Mouse (Mus musculus): ENCODE data around the gene Akr1b7.
"Not testable (repeated sequence)": the region's sequence is repeated elsewhere in the genome, so short reads cannot be mapped to it uniquely, and the experiment has no call there.

The Akr1b7 gene

DNA sequence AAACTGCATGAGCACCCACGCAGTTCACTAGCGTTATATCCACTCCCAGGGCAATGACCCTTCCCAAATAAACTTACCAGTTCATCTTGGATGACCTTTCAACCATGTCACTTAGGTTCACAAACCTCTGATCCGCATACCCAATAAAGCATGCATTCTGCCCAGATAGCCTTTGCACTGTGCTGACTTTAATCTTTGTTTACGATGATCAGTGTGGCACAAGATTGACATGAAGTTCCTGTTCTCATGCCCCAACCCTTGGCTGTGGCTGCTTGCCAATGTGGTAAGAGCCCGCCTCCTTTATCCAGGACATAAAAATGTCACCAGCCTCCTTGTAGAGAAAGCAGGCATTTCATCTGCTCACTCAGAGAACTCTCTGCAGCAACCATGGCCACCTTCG, at the start of gene Akr1b7:
Gene Akr1b7, plus strand, starts transcription at position 312 of the 400 bp plus-strand sequence.
- no peak for DNase-seq (ENCODE audit: low read depth, low spot score)

DNA sequence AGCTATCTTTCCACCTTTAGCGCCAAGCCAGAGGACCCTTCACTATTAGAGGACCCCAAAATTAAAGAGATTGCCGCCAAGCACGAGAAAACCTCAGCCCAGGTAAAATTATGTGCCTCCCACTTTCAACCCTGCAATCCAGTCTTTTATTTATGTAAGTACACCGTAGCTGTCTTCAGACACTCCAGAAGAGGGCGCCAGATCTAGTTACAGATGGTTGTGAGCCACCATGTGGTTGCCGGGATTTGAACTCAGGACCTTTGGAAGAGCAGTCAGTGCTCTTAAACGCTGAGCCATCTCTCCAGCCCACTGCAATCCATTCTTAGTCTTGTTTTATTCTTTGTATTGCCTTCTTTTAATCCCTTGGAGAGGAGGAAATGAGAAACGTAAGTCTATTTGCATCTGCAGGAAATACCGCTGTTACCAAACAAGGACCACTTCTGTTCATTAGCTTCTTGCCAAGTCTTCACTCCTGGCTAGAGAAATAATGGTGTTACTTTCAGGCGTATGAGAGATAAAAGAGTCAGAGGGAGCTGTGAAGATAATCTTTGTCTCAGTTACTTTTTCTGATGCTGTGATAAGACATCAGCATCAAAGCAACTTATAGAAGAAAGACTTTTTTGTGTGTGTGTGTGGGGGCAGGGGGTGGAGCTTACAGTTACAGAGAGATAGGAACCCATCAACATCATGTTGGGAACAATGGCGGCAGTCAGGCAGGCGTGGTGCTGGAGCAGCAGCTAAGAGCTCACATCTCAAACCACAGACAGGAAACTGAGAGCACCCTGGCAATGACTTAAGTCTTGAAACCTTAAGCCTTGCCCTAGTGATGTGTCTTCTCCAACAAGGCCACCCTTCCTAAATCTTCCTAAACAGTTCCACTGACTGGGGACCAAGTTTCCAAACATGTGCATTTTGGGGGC, 47.7 kb upstream of the Akr1b7 start:
- no peak for DNase-seq (ENCODE audit: low read depth, low spot score)

DNA sequence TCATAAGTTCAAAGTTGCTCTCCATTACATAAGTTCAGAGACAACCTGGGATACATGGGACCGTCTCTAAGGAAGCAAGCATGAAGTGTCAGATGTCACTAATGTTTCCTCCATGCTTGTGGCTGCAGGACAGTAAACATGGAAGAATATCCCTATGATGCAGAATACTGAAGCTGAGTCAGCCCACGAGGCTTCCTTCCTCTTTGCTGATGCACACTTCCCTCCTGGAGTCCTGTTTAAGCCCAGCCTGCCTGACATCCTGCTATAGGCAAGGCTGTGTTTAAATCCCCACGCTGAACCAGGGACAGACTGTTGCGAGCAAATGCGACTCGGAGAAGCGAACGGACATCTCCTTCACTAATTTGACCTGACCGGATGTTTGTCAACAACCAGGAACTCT, 44.1 kb upstream of the Akr1b7 start:
- no peak for DNase-seq (ENCODE audit: low read depth, low spot score)

DNA sequence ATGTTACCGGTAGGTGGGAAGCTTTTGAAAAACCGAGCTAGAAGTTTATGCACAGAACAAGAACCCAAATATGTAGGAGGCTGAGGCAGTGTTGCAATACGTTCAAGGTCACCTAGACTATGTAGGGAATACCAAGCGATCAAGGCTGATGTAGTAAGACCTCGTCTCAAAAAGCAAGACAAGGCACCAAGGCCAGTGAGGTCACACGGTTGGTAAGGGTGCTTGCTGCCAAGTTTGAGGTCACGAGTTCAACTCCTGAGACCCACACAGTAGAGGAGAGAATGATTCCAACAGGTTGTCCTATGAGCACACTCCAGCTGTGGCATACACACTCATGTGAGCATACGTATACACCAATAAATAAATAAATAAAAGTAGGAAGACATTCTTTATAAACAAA, 42.1 kb upstream of the Akr1b7 start:
- DNase-seq (ENCODE audit: low read depth, low spot score): no peak

DNA sequence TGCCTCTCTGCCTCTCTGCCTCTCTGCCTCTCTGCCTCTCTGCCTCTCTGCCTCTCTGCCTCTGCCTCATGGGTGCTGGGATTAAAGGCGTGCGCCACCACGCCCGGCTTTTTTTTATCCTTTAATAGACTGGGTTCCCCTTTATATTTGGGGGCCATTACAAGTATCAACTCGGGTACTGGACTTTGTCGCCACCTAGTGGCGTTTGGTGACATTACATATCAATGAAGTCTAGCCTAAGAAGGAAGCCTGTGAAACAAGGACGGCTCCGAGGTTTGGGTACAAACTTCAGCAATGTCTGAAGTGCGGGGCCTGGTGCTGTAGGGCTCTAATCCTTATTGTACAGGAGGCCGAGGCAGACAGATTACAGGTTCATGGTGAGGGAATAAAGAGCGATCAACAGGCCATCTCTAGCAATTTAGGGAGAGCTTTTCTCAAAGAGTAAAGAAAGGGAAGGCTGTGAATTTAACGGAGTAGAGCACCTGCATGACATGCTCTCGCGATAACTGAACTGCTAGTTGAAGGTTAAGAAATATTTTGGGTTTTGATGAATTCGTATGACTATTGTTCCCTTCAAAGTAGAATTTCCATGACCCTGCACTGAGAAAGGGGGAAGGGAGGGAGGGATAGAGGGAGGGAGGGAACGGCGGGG, 40.3 kb upstream of the Akr1b7 start:
- DNase-seq (ENCODE audit: low read depth, low spot score): peak; percentile 92

DNA sequence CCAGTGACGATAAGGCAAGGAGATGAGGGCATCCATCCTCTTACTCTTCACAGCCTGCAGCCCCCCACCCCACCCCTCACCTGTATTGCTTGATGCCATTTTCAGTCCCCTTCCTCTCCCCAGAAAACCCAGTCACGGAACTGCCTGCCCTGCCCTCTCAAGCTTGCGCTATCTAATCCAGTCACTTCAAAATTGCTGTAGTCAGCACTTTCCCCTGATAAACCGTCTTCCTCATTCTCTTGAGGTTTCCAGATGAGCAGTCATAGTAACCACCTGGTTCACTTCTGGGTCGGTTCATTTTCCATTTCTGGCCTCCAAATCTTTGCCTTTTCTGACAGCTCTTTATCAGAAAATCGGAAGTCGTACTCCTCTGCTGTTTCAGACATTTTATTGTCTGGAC, 38.3 kb upstream of the Akr1b7 start:
- no peak for DNase-seq (ENCODE audit: low read depth, low spot score)

DNA sequence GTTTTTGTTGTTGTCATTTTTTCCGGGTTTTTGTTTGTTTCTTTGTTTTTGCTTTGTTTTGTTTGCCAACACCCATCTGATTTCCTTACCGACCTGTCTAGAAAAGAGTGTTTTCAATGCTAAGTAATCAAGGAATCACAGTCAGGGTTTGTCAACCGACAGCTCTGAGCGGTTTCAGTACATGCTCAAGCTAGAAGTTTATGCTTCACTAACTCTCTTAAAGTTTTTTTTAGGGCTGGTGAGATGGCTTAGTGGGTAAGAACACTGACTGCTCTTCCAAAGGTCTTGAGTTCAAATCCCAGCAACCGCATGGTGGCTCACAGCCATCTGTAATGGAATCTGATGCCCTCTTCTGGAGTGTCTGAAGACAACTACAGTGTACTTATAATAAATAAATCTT, 36.2 kb upstream of the Akr1b7 start:
- DNase-seq (ENCODE audit: low read depth, low spot score): not testable (repeated sequence)

DNA sequence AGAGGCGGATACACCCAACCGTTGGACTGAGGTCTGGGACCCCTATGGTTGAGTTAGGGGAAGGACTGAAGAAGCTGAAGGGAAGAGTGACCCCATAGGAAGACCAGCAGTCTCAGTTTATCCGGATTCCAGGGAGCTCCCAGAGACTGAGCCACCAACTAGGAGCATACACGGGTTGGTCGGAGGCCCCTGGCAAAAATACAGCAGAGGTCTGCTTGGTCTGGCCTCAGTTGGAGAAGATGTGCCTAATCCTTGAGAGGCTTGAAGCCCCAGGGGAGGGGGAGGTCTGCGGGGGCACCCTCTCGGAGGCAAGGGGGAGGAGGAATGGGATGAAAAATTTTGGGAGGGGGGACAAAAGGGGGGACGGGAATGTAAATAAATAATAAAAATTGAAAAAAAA, 28.7 kb upstream of the Akr1b7 start:
- no peak for DNase-seq (ENCODE audit: low read depth, low spot score)

DNA sequence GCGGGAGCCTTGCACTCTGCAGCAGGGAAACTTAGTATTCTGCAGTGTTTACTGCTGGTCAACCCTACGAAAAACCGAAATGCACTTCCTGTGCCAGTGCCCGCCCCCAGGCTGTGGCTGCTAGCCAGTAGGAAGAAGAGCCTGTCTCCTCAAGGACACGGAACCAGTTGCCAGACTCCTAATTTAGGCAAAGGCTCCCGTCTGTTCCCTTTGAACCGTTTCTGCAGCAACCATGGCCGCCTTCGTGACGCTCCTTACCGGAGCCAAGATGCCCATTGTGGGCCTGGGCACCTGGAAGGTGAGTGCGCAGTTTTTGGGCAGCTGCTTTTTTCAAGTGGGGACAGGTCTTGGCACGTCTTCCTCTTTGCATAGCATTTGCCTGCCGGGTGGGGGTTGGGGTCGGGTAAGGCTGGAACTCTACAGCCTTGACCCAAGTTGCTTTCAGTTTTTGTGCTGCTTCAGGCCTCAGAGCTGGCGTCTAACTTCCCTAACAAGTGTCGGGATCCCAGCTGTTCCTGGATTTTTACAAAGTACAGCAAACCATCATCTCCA, 27.9 kb upstream of the Akr1b7 start, which contains the start of gene Akr1b10:
Gene Akr1b10, plus strand, starts transcription at position 109 of the 552 bp plus-strand sequence.
- peak; percentile 86 for DNase-seq (ENCODE audit: low read depth, low spot score)

DNA sequence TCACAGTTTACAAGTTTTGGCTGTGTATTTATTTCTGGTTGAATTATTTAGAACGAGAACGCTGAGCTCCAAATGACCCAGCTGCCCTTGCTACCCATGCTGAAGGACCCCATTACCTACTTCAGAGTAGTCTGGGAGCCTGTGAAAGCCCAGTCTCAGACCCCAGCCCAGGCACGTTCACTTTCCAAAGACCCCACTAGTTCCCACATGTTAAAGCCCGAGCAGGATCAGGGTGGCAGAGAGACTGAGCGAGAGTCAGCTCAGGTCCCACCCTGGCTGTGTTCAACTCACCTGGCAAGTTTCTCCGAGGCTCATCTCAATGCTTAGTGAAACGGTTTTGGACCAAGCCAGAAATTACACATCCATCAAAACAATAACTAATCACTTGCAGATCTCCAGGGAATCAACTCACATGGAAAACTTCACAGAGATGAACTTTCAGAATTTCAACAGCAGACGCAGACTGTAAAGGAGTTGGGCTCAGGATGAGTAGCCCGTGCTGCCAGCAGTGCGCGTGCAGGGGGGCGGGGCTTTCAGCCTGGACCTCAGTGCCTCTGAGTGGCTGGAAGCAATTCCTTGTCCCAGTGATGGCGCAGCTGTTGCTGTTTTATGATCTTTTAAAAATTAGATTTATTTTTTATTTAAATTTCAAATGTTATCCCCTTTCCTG, 27.3 kb upstream of the Akr1b7 start:
- DNase-seq (ENCODE audit: low read depth, low spot score): peak; percentile 54

DNA sequence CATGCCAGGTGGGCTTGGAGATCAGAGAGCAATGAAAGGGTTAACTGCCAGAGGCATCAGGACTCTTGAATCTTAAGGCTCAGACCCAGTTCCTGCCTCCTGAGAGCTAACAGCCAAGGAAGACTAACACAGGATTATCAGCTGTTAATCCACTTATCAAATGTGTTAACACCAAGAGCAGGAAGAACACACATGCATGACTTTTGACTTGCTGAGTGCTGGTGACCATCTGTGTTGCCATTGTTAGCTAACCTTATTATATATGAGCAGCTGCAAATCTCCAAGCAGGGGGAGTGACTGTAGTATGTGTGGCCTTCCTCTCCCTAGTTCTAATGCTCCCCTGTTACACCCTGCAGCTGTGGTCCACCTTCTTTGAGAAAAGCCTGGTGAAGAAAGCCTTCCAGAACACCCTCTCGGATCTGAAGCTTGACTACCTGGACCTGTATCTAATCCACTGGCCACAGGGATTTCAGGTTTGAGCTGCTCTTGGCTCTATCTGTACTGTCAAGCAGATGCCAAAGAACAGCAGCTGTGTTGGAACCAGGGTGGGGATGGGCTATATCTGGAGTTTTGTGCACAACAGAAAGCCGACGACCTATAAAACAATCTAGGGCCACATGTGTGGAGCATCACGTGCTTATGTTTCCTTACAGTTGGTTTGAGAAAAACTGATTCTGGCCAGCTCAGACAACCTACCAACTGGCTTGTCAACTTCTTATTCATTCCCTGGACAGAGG, 23.5 kb upstream of the Akr1b7 start:
- no peak for DNase-seq (ENCODE audit: low read depth, low spot score)

DNA sequence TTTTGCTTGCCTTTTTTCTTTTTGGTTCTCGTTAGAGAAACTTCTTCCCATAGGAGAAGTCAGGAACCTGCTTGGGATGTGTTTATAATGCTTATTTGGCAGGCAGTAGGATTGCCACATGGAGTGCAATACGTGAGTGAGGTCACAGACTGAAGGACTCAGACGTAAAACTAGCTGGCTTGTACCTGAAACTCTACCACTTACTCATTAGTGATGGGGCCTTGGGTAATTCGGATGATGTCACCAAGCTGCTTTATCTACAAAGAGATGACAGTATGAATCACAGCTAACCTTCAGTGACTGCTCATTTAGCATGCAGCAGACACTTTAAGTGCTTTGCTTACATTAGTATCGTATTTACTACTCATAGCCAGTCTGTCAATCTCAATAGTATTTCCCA, 16.2 kb upstream of the Akr1b7 start:
- DNase-seq (ENCODE audit: low read depth, low spot score): peak; percentile 46

DNA sequence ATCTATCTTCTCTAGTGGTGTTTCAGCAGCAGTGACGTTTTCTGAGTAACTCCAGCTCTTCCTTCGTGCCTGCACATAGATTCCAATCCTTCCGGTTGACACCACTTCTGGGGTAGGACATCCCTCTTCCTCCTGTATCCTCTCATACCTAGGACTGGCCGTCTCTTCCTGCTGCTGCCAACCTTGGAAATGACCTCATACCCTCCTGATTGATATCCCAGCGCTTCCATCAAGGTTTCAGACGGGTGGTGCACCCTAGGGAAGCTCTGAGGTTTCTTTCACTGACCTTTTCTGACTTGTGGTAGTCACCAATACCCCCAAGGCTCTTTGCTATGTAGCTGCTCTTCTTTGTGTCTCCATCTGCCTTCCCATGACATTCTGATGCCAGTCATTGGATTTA, 13.7 kb upstream of the Akr1b7 start:
- DNase-seq (ENCODE audit: low read depth, low spot score): no peak

DNA sequence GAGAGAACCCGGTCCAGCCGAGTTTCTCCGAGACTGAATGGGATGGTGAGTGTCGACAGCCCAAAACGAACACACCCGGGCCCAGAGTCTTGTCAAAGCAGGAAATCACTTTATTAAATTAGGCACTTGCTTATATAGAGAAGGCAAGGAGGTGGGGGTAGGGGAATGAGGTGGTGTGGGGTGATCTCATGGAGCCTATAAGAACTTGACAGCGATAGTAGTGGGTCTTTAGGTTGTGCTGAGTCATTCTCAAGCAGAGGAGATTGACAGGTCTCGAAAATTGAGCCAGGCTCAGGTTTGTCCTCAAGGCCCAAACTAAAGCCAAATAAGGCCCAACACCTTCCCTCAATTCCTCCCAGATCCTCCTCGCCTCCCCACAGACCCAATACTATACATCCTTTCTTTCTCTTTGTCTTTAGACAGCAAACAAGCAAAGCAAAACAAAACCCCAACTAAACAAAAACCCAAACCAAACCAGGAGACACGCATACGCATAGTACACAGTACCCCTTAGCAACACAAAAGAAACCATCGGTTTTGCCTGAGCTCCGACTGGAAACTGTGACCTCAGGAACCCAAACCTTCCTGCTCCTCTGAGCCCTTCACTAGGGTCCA, 12.4 kb upstream of the Akr1b7 start:
- DNase-seq (ENCODE audit: low read depth, low spot score): peak; percentile 17

DNA sequence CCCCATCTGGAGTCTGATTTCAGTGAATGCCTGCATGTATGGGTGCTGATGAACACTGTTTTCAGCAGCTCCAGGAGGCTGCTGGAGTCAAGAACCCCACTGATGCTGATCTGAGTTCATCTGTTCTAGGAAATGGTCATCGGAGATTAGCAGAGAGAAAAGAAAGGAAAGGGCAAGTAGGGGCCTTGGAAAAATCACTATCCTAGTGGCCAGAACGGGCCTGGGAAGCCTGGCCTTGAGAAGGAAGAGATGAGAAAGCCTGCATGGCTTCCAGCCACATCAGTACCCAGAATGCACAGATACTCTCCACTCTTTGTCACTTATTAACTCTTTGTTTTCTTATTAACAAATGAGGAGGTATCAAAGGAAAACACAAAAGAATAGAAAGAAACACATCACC, 11.4 kb upstream of the Akr1b7 start:
- no peak for DNase-seq (ENCODE audit: low read depth, low spot score)

DNA sequence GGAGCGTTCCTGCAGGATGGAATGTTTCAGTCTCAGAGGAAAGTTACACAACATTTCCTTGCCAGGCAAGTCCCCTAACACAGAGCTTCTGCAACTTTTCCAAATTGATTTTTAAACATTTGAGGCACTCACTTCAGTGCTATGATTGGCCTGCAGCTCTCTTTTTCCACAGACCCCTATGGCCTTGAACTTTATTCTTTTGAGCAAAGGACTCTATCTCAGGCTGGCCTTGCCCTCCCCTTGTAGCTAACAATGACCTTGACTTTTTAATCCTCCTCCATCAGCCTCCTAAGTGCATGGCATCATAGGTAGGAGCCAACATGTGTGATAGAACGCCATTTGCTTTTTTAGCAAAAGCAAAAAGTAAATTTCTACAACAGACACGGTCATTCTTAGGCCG, 5.4 kb upstream of the Akr1b7 start:
- DNase-seq (ENCODE audit: low read depth, low spot score): no peak

DNA sequence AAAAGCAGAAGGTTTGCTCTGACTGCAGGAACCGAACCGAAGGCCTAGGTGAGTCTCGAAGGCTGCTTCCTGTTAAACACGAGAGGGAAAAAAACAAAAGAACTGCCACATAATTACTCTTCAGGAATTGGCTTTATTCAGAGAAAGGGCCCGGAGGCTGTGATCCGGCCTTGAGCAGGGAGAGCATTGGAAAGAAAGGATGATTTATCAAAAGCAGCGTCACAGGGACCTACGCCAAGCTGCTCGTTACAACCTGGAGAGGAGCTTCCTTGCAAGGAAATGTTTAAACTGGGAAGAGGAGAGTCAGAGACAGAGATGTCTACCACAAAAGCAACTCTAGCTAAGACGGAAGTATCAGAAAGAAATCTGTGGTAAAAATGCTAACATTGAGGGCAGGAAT, 4.7 kb upstream of the Akr1b7 start:
- no peak for DNase-seq (ENCODE audit: low read depth, low spot score)

DNA sequence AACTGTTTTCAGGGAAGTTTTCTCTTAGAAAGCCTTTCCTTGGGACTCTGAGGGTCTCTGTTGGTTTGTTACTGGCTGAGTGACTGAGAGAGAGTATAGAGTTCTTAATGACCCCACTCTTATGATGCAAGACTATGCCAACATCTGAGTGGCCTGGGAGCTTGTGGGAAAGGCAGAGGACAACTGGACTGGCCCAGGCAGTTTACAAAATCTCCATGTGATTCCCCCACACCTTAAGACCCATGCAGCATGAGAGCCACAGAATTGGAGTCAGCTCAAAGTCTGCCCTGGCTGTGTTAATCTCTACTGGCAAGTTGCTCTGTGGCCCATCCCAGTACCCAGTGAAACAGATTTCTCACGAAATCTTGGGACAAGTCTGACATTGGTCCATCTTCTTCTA, 554 bp downstream of the Akr1b7 start:
- DNase-seq (ENCODE audit: low read depth, low spot score): no peak

DNA sequence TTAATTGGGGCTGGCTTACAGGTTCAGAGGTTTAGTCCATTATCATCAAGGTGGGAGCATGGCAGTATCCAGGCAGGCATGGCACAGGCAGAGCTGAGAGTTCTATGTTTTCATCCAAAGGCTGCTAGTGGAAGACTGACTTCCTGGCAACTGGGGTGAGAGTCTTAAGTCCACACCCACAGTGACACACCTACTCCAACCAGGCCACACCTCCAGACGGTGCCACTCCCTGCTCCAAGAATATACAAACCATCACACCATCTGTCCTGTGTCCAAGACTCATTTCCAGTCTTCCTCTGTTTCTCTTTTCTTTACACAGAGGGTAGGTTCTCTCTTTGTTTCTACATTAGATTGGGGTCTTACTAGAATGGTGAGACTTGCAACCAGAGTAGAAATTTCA, 1.3 kb downstream of the Akr1b7 start:
- peak; percentile 51 for DNase-seq (ENCODE audit: low read depth, low spot score)

DNA sequence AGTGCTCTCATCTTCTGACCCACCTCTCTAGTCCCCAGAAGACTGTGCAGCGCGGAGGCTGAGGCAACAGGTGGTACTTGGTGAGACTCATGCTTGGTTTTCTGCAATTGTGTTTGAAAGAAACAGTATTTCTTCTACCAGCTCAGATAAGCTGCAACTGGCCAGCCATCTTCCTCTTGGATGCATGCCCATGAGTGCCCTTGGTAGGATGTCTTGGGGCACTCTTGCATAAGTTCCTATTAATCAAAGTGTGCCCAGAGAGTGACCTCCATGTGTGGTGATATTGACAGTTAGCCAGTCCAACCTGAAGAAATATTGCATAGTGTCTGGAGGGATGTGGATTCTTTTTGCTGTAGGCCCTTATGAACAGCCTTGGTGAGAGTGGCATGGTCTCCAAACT, 4.4 kb downstream of the Akr1b7 start:
- no peak for DNase-seq (ENCODE audit: low read depth, low spot score)

DNA sequence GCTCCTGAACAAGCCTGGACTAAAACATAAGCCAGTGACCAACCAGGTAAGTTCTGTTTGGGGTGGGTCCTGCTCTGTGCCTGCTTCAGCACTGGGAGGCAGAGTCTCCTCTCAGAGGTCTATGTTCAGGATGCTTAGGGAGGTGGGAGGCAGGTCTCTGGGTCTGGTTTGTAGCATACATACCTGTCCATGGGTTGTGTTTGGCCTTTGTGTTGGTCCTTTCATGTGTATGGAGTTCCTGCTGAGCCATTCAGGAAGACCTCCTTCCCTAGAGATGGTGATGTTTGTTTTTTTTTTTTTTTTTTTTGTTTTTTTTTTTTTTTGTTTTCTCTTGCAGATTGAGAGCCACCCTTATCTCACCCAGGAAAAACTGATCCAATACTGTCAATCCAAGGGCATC, 6.9 kb downstream of the Akr1b7 start:
- no peak for DNase-seq (ENCODE audit: low read depth, low spot score)

Measured in 3T3-L1 (cell line).